Comparison of ENCODE assay signal across 1 mouse cellular context in genomic region chr7:141394771-141395170, GRCm38 (mm10).
TF ChIP-seq lines count a peak whose summit lies in the region.

No protein-coding gene starts in this region.

TF ChIP-seq in CH12.LX, 34 proteins besides CTCF, POLR2A, EP300 and RAD21:
- TF ChIP-seq ZMIZ1 (IDR thresholded peaks at IDR 0.05; ENCODE audit: low read depth, low read length) (no peak), NRF1 (IDR thresholded peaks at IDR 0.05; ENCODE audit: low read depth, low read length) (0 out of 2 replicates have a peak, but pooled peaks have one; percentile 15), IRF4 (IDR thresholded peaks at IDR 0.05; ENCODE audit: low read depth, low read length) (no peak), HCFC1 (IDR thresholded peaks at IDR 0.05; ENCODE audit: low read depth, low read length) (no peak), E2F4 (IDR thresholded peaks at IDR 0.05; ENCODE audit: insufficient replicate concordance, low read depth, low read length) (no peak), MXI1 (IDR thresholded peaks at IDR 0.05; ENCODE audit: low read depth, low read length) (peak; percentile 87), MYC (IDR thresholded peaks at IDR 0.05; ENCODE audit: low read depth, low read length) (peak; percentile 56; the same call in 1 of the 2 replicates), MAX (IDR thresholded peaks at IDR 0.05; ENCODE audit: low read length) (0 out of 2 replicates have a peak, but pooled peaks have one; percentile 17), MEF2A (IDR thresholded peaks at IDR 0.05; ENCODE audit: borderline replicate concordance, low read depth, low read length) (no peak), JUN (IDR thresholded peaks at IDR 0.05; ENCODE audit: insufficient read depth, low read depth, low read length) (no peak), GABPA (IDR thresholded peaks at IDR 0.05; ENCODE audit: insufficient replicate concordance, low read depth, low read length) (no peak), SIN3A (IDR thresholded peaks at IDR 0.05; ENCODE audit: low read length) (peak; percentile 66; the same call in 1 of the 2 replicates), ELF1 (IDR thresholded peaks at IDR 0.05; ENCODE audit: low read depth, low read length) (no peak), ZNF384 (IDR thresholded peaks at IDR 0.05; ENCODE audit: low read depth, low read length) (peak; percentile 35; the same call in 1 of the 2 replicates), SMC3 (IDR thresholded peaks at IDR 0.05; ENCODE audit: low read depth, low read length) (peak; percentile 37)
TF ChIP-seq in CH12.LX: peak in this region for 7.
